Mouse (Mus musculus) G1E (cell line): ENCODE measurements around the gene Uimc1. TPM values are rescaled to one million over a fixed set of nuclear protein-coding genes. Genes with fewer than 3 reads are reported as not detected.

Experiments used
- ATAC-seq: 2 replicates; pipeline ENCODE4 v1.8.0; 2016; ENCODE audit warnings: mild to moderate bottlenecking; ENCODE audit not compliant: insufficient number of reproducible peaks, poor library complexity, low FRiP score, severe bottlenecking; ENCODE audit errors: extremely low read depth
- DNase-seq: peaks from one replicate; pipeline ENCODE4 v3.0.0; 2012; ENCODE audit warnings: low spot score
- H3K27me3 ChIP-seq: 2 replicates; pipeline ENCODE4 v1.6.1; 2012; ENCODE audit warnings: mild to moderate bottlenecking, low read length, inconsistent platforms; ENCODE audit not compliant: insufficient read depth
- H3K36me3 ChIP-seq: replicated peaks from 2 replicates; pipeline ENCODE3; 2012; ENCODE audit warnings: mild to moderate bottlenecking, inconsistent platforms
- H3K4me1 ChIP-seq: 2 replicates; pipeline ENCODE4 v1.6.1; 2012; ENCODE audit warnings: low read depth, low read length, inconsistent platforms, mixed read lengths; ENCODE audit not compliant: insufficient read depth
- H3K4me3 ChIP-seq: 2 replicates; pipeline ENCODE4 v1.5.1; 2012; ENCODE audit warnings: low read depth, mild to moderate bottlenecking, inconsistent platforms, low read length, moderate library complexity, mixed read lengths
- H3K9me3 ChIP-seq: replicated peaks from 2 replicates; pipeline ENCODE4 v1.6.1; 2012; ENCODE audit warnings: inconsistent platforms
- CTCF ChIP-seq: IDR thresholded peaks from 2 replicates; pipeline ENCODE4 v1.5.1; 2012; ENCODE audit warnings: low read depth, low read length, inconsistent platforms, mixed read lengths
- GATA1 ChIP-seq: IDR thresholded peaks from 2 replicates; pipeline ENCODE4 v1.6.1; 2012; ENCODE audit warnings: borderline replicate concordance, low read length, inconsistent platforms, mixed read lengths
- GATA2 ChIP-seq: IDR thresholded peaks from 2 replicates; pipeline ENCODE4 v1.6.1; 2012; ENCODE audit warnings: low read depth, low read length, inconsistent platforms, borderline replicate concordance
- POLR2AphosphoS5 ChIP-seq: IDR thresholded peaks from 2 replicates; pipeline ENCODE4 v1.6.1; 2012; ENCODE audit warnings: low read depth, low read length, inconsistent platforms; ENCODE audit not compliant: insufficient replicate concordance
- TAL1 ChIP-seq: conservative IDR thresholded peaks from 2 replicates; pipeline ENCODE4 v1.6.1; 2012; ENCODE audit warnings: low read depth, low read length, inconsistent platforms, mixed read lengths
- polyA plus RNA-seq: library from polyadenylated mRNA; stranded (reverse); fragments of >175 nt; gene quantifications from 2 replicates; pipeline ENCODE4 v1.2.3, GENCODE M21; 2012
- total RNA-seq, 2 experiments: library from RNA; stranded (forward) in 1 of 2; stranded (reverse) in 1 of 2; fragments of 200-1000 nt in 1 of 2; fragments of >200 nt in 1 of 2; fragmentation: Nextera tagmentation in 1 of 2; gene quantifications; 2 replicates each; pipeline ENCODE4 v1.2.3; 2014 to 2017

The Uimc1 gene
- total and polyA plus RNA-seq, 3 experiments, result 7.8 to 55.0 (median 52.4) TPM

DNA sequence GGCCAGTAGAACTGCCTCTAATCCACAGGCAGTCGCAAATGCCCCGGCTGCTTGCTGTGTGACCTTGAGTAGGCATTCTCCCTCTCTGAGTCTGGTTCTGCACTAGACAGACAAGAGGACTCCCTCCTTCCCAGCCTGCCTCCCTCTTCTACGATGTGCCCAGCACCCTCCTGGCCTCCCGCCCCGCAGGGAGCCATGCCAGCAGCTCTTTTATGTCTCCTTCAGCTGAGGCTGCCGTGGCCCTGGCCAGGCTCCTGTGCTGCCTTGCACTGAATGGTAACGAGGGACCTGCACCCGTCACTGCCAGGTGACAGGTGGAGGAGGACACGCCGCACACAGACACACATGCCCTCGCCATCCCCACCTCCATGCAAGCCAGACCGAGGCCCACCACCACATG is 119.1 kb downstream of the Uimc1 start:
- Histone ChIP-seq H3K9me3 (no peaks in the 10 kb centered on the region), H3K36me3 (no peaks in the 10 kb centered on the region), H3K4me3 (no peak overlapping the region), H3K4me1 (no peaks in the 10 kb centered on the region), H3K27me3 (peaks cover 13% of the 10 kb centered on the region; the same call in 1 of the 2 replicates)
- DNase-seq (no peak), ATAC-seq (no peak)
- no peak for TF ChIP-seq GATA2
- TF ChIP-seq TAL1, result no peak
- TF ChIP-seq GATA1, result no peak
- no peak for TF ChIP-seq POLR2AphosphoS5

- TF ChIP-seq GATA2, result no peak
- no peak for TF ChIP-seq POLR2AphosphoS5
- no peak for TF ChIP-seq GATA1
- no peak for TF ChIP-seq TAL1
- TF ChIP-seq CTCF, result no peak
- DNase-seq, result no peak
Measured at GRCm38 (mm10) chr13:54978804-54979203, 121.3 kb downstream of the Uimc1 start.

More at GRCm38 (mm10) chr13:54978804-54979203, 121.3 kb downstream of the Uimc1 start:
- Histone ChIP-seq H3K4me1 (no peaks in the 10 kb centered on the region), H3K9me3 (no peaks in the 10 kb centered on the region), H3K27me3 (peaks cover 13% of the 10 kb centered on the region; the same call in 1 of the 2 replicates), H3K36me3 (no peaks in the 10 kb centered on the region), H3K4me3 (no peak overlapping the region)
- no peak for ATAC-seq

Other genes starting within 250 kb of the Uimc1 start
- not detected in 2 replicates for gene Unc5a, start 150.9 kb downstream of the Uimc1 start, total RNA-seq (2014; fragmentation: Nextera tagmentation)
- 0.06 TPM in 1 of 2 replicates, not detected in the other for gene Unc5a, start 150.9 kb downstream of the Uimc1 start, total RNA-seq (2017)
- 0.02 TPM in 1 of 2 replicates, not detected in the other for gene Unc5a, start 150.9 kb downstream of the Uimc1 start, polyA plus RNA-seq
- gene Hk3, start 78.9 kb downstream of the Uimc1 start, total RNA-seq (2014; fragmentation: Nextera tagmentation), result not detected in 2 replicates
- 0.11 and 0.23 TPM in 2 replicates for gene Hk3, start 78.9 kb downstream of the Uimc1 start, total RNA-seq (2017)
- 0.02 and 0.06 TPM in 2 replicates for gene Hk3, start 78.9 kb downstream of the Uimc1 start, polyA plus RNA-seq
- gene Zfp346, start 5.0 kb upstream of the Uimc1 start, total RNA-seq (2014; fragmentation: Nextera tagmentation), result 38.0 and 41.8 TPM in 2 replicates
- gene Zfp346, start 5.0 kb upstream of the Uimc1 start, total RNA-seq (2017), result 15.0 and 15.7 TPM in 2 replicates
- gene Zfp346, start 5.0 kb upstream of the Uimc1 start, polyA plus RNA-seq, result 11.3 and 13.8 TPM in 2 replicates
- gene Gm17617, start 33.2 kb upstream of the Uimc1 start, total RNA-seq (2014; fragmentation: Nextera tagmentation), result not detected in 2 replicates
- gene Gm17617, start 33.2 kb upstream of the Uimc1 start, total RNA-seq (2017), result not detected in 2 replicates
- not detected in 2 replicates for gene Gm17617, start 33.2 kb upstream of the Uimc1 start, polyA plus RNA-seq
- not detected in 2 replicates for gene Fgfr4, start 52.3 kb upstream of the Uimc1 start, total RNA-seq (2014; fragmentation: Nextera tagmentation)
- gene Fgfr4, start 52.3 kb upstream of the Uimc1 start, total RNA-seq (2017), result 0.05 TPM in 1 of 2 replicates, not detected in the other
- not detected in 2 replicates for gene Fgfr4, start 52.3 kb upstream of the Uimc1 start, polyA plus RNA-seq
- 99.3 and 111 TPM in 2 replicates for gene Nsd1, start 109.5 kb upstream of the Uimc1 start, total RNA-seq (2014; fragmentation: Nextera tagmentation)
- gene Nsd1, start 109.5 kb upstream of the Uimc1 start, total RNA-seq (2017), result 52.9 and 64.1 TPM in 2 replicates
- gene Nsd1, start 109.5 kb upstream of the Uimc1 start, polyA plus RNA-seq, result 11.6 and 14.8 TPM in 2 replicates
- 826 and 898 TPM in 2 replicates for gene Prelid1, start 220.2 kb upstream of the Uimc1 start, total RNA-seq (2014; fragmentation: Nextera tagmentation)
- gene Prelid1, start 220.2 kb upstream of the Uimc1 start, total RNA-seq (2017), result 325 and 333 TPM in 2 replicates
- 395 and 733 TPM in 2 replicates for gene Prelid1, start 220.2 kb upstream of the Uimc1 start, polyA plus RNA-seq
- 35.2 and 67.7 TPM in 2 replicates for gene Rab24, start 221.6 kb upstream of the Uimc1 start, total RNA-seq (2014; fragmentation: Nextera tagmentation)
- 70.2 and 104 TPM in 2 replicates for gene Rab24, start 221.6 kb upstream of the Uimc1 start, total RNA-seq (2017)
- gene Rab24, start 221.6 kb upstream of the Uimc1 start, polyA plus RNA-seq, result 136 and 138 TPM in 2 replicates
- gene Mxd3, start 229.5 kb upstream of the Uimc1 start, total RNA-seq (2014; fragmentation: Nextera tagmentation), result 0.87 and 33.8 TPM in 2 replicates
- 8.3 and 10.8 TPM in 2 replicates for gene Mxd3, start 229.5 kb upstream of the Uimc1 start, total RNA-seq (2017)
- 3.8 and 4.7 TPM in 2 replicates for gene Mxd3, start 229.5 kb upstream of the Uimc1 start, polyA plus RNA-seq